Mouse (Mus musculus): ENCODE data around the gene Daam2.
A peak's percentile ranks its signal among the peaks of the same experiment; 100 is the strongest.

Daam2 gene

DNA sequence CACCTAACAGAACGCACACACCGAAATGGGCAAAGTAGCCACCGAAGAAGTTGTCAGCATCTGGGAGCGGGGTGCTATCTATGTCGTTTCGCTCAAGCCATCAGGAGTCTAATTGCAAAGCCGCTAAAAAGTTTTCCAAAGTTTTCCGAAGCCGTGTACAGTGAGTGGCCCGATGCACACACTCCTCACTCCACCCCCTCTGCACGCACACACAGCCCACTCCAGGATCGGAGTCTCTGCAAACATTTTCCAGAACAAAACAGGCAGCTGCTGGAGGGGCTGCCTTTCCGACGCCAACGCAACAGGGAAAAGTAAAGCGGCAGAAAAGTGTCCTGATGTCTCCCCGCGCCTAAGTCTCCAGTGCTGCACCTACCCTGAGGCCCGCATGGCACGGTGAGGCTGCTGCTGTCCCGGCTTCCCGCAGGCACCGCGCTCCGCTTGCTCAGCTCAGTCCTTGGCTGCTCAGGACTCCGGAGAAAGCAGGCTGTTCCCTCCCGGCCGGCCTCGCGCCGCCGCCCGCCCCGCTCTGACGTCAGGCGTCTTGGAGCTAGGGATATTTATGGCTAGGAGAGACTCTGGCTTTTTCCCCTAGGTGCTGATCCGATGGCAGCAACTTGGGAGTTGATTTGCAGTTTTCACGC is at the start of gene Daam2:
Daam2 (minus strand) TSS at position 514 of the 641 bp plus-strand sequence.
- peak; percentile 87 for DNase-seq (ENCODE audit: low read depth)

DNA sequence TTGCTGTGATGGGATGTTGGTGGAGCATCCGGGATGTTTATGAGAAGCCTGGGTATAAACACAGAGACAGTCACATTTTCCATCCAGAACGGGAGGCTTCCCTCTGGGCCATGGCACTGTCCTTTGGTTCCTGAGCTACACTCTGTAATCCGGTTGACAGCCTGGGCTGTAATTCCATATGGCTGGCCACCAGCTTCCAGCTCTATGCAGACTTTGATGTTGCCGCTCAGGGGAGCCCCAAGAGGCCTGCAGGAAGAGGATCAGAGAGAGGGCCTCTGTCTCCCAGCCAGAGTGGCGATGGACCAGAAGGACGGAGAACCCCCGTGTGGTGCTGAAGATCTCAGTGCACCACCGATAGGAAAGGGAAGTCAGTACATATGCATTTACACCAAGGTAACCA is 46.2 kb upstream of the Daam2 start:
- DNase-seq (ENCODE audit: low read depth) = no peak

DNA sequence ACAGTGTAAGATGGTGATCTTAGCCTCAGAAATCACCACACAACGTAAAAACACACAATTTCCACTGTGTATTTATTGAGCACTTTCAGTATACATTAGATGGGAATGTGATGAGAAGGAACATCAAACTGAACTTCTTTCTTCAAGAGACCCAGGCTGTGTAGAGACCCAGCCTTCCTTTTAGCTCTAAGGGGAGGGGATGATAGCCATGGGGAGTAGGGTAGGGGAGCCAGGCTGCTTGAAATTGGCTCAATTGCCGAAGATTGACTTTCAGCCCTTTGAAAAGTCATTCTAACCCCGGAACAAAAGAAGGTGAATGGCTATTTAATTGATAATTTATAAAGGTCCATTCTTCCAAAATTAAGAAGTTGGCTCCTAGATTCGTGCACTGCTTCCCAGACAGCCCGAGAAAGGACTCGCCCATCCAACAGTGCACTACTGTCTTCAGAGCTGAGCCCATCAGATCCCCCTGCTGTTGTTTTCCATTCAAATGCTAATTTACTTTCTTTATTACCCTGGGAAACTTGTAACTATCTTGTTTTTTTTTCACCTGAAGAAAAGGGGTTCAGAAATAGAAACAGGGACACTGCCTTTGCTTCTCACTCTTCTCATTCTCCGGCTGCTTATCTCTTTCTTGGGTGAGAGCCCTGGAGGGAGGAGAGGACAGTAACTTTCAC is 43.3 kb upstream of the Daam2 start:
- no peak for DNase-seq (ENCODE audit: low read depth)

DNA sequence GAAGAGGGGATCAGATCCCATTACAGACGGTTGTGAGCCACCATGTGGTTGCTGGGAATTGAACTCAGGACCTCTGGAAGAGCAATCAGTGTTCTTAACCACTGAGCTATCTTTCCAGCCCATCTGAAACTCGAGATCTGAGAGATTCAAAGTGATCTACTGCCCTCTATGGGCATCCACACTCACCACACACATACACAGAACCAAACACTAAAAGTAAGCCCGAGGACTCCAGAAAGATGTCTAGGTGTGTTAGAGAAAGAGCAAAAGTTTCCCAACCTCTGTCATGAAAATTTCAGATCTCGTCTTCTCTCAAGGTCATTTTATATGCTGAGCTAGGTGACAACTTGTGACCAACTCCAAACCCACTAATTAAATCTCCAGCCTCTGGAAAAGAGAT is 41.3 kb upstream of the Daam2 start:
- no peak for DNase-seq (ENCODE audit: low read depth)

DNA sequence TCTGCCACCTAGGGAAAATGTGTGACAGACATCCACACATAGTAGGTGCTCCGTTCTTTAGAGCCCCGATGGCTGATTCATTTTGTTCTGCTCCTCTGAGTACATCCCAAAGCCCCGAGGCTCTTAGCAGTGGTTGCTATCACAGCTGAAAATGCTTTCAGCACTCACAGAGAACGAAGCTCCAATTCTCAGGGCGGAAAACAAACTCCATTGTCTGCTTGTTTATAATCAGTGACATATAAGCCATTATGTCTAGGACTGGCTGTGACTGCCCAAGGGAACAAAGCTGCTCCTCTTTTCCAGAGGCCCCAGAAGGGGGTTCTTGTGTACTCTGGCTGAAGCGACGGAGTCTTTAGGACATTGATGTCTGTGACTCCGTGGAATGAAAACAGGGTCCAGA is 25.9 kb upstream of the Daam2 start:
- DNase-seq (ENCODE audit: low read depth) = no peak

DNA sequence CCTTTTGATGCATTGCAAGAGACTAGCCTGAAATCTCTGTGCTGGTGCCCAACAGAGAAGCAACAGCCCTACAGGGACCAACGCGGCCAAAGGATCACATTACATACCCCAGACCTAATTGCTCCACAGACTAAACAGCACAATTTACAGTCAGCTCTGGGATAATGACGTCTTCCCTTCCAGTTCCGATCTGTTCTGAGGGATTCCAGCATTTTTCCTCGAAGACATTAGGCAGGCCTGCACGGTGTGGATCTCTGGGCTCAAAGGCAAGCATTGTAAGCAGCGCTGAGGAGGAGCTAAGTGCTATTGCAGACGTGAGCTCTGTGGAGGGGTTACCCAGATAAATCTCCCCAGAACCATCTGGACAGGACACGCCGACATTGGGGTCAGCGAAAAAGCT is 18.3 kb upstream of the Daam2 start:
- no peak for DNase-seq (ENCODE audit: low read depth)

DNA sequence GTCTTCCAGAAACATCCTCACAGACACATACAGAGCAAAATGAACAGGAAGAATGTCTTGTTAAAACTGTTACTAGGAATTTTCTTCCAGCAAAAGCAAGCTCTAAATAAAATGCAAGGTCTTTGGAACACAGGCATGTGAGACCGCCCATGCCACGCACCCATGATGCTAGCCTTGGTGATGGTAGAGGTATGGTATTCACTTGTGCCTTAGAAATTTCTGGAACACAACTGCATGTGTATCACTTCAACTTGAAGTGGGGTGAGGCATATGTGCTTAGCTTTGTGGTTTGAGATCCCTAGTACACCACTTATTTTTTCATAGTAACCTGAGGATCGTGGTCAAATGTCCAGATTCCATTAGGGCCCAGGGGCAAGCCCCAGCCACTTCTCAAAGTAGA is 13.2 kb upstream of the Daam2 start:
- no peak for DNase-seq (ENCODE audit: low read depth)

DNA sequence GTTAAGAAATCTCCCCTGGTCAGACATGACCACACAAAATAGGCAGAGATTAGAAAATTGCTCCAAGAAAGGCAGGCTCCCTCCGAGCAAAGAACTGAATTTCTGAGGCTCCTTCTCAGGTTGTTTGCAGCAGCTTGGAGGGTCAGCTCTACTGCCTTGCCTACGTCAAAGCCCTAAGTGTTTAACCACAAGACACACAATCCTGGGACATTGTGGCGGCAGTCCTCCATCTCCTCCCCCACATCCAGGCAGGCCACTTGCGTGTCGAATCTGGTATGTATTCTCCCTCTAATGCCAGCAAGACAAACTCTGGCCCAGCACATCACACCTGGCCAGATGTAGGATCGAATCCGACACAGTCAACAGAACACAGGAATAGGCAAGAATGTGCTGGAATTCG is 4.6 kb upstream of the Daam2 start:
- no peak for DNase-seq (ENCODE audit: low read depth)

DNA sequence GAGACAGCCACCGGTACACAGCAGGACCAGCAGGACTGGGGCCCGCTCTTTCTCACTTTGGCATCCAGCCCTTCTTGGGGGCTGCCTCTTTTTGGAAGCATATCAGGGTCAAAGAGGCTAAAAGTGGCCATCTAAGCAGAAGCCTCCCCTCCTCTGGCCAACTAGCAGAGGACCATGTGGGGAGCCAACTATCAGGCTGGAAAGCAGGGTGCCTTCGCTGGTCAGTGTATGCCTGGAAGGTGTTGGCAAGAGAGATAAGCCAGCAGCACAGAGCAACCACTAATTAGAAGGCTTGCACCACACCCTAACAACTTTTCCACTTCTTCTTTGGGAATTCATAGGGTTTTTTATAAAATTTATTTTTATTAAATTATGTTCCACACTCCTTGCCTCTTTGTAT is 346 bp upstream of the Daam2 start:
- no peak for DNase-seq (ENCODE audit: low read depth)

DNA sequence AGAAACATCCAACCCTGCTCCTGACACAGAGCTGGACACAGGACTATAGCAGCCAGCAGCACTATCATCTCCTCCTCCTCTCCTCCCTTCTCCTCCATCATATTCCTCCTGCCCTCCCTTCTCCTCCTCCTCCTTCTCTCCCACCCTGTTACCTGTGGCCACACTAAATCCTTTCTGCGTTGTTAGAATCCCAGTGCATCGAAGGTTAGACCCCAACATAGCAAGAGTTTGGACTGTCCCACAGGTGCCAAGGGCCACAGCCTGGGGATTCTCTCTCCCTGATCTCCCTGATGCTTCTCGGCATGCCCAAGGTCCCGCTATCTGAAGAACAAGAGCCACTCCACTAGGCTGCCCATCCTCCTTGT is 745 bp downstream of the Daam2 start:
- no peak for DNase-seq (ENCODE audit: low read depth)

DNA sequence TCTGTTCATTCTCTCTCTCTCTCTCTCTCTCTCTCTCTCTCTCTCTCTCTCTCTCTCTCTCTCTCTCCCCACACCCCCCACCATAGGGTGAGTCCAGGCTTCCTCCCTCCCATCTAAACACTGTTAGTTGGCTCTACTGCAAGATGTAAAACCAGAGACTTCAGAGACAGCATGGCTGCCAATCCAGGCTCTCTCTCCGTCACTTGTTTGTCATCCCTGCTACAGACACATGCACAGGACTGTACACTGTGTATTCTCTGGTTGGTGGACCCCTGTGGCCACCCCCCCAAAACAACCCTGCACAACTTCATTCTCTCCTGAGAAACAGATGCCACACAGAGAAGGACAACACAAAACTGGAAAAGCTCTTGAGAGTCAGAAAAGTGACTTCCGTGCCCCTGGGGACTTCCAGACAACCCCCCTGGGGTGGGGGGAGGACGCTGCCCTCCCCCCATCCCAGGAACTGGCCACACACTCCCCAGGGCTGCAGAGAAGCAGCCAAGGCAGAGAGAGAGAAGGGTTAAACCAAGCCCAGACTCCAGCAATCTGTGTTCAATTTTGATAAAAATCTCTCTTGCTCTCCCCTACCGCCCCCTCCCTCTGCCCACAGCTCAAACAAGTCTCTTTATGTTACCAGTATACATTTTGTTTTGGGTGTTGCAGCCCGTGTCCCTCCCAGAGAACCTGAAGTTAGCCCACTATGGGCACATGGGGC is 1.3 kb downstream of the Daam2 start:
- DNase-seq (ENCODE audit: low read depth) = peak; percentile 61

DNA sequence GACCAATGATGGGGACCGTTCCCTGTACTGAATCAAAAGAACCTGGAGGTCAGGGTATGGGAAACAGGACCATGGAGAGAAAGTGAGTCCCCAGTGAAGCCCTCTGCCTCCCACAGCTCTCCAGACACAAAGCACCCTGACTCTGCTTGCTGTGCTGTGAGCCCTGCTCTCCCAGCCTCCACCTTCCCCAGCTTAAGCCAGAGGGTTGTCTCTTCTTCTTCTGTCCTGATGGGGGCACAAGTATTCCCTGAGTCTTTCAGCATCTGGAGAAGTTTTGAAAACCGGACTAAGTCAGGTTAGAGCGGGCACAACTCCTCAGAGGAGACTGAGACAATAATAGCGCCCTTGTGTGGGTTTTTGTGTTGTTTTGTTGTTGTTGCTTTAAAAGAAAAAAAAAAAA is 2.2 kb downstream of the Daam2 start:
- DNase-seq (ENCODE audit: low read depth) = peak; percentile 69

DNA sequence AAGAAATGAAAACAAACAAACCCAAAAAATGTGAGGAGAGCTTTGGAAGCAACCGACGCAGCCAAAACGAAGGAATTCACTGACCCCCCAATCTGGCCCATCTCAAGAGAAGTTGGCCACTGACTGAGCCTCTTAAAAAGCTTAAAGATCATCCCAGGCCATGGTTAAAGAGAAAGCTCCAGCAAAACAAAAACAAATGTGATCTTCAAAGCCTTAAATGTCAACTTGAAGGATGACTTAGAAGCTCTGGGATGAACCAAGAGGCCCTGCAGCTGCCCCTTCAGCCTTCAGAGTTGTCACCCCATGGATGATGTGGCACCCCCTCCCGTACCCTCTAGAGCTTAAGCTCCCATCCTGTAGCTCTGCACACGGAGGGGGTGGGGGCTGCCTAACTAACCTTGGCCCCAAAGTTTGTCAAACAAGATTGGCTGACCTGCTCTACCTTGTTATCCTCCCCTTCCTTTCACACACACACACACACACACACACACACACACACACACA is 4.3 kb downstream of the Daam2 start:
- no peak for DNase-seq (ENCODE audit: low read depth)

DNA sequence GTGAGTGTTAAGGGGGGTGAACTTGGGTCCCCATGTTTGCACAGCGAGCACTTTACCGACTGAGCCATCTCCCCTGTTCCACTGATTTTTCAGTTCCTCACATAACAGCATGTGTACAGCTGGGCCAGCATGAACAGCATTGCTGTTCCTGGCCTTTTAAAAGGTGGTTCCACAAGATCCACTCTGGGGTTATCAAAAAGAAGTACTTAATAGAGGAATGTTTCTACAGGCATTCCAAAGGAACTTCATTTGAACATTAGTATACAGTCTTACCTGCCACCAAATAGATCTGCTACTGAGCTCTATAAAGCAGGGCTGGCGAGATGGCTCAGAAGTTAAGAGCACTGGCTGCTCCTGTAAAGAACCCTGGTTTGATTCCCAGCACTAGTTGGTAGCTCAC is 8.0 kb downstream of the Daam2 start:
- no peak for DNase-seq (ENCODE audit: low read depth)

DNA sequence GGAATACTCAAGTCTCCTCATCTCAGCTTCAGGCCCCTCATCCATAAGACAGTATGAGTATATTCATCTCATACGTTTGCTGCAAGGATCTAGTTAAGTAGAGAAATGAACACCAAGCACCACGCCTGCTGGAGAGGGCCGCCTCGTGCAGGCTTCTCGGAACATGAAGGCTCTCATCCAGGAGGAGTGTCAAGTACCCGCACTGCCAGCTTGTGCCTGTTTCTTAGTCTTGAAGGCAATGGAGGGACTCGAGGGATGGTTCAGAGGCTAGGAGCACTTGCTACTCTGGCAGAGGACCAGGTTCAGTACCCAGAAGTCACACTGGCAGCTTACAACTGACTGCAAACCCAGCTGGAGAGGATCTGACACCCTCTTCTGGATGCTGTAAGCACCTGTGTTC is 12.2 kb downstream of the Daam2 start:
- no peak for DNase-seq (ENCODE audit: low read depth)

DNA sequence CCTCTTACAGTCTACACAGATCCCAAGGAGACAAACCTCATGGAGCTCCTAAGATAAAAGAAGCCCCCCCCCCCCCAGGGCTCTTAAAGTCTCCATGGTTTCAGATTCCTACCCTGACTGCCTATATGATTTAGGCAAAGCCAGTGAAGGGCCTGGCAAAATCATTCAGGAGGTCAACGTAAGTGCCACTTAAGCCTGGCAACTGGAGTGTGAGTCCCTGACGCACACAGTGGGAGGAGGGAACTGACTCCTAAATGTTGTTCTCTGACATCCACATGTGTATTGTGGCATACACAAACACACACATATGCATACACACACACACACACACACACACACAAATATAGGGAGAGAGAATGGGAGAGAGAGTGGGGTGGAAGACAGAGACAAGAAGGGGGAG is 12.7 kb downstream of the Daam2 start:
- no peak for DNase-seq (ENCODE audit: low read depth)

DNA sequence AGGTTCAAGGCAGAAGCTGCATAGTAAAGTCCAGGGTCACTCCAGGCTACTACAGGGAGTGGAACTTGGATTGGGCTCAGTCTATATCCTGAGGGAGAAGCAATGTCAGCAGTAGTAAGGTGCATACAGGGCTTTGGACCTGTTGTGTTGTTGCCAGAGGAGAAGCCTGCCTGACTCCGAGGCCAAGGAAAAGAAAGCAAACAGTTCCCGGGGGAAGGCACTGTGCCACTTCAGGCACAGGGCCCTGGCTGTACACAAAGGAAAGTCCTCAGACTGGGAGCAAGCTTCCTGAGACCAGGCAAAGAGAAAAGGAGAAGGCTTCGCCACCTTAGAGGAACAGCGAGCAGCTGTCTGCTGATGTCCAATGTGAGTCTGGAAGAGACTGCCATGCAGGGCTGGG is 18.1 kb downstream of the Daam2 start:
- no peak for DNase-seq (ENCODE audit: low read depth)

DNA sequence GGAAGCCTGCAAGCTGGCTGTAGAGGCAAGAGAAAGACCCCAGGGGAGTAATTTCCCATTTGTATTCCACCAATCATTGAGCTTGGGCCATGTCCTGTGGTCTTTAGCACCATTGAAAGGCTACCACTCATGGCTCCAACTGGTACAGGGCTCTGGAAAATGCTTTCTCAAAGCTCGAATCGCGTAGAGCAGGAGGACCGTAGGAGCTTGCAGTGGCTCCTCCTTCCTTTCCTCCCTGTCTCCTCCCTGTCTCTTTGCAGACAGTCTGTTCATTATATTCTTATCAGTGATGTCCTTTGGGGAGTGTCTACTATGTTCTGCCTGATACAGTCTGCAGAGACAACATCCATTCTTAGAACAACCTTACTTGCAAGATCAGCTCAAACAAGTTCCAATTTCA is 18.7 kb downstream of the Daam2 start:
- DNase-seq (ENCODE audit: low read depth) = no peak

DNA sequence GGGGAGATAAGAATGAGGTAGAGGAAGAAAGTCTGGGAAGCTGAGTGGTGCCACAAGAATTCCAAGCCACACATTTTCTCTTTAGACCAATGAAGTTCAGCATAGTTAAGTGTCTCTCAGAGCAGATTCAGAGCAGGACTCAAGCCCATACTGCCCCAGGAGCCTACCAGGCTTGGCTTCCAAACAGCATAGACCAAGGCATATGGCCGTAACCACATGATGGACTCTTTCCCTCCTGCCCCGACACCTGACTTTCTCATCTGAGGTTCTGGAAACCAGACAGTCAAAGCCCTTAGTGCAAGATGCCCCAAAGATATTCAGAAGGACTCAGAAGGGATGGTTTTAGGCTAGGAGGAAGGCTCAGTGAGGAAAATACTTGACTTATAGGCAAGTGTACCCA is 19.6 kb downstream of the Daam2 start:
- DNase-seq (ENCODE audit: low read depth) = no peak

DNA sequence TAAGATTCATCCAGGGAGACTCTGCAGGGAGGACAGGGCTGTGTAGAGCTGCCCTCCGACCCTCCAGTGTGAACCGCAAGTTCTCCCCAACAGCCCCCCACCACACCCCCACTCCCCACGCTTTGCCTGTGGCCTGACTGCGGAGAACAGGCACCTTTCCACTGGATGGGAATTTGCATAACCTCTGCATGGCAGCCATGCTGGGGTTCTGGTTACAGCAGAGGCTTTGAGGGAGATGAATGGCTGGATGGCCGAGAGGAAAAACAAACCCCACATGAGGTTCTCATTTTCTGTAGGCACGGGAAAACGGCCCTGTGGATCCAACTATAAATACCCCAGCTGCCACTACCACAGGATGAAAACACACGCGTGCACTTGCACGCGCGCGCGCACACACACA is 23.4 kb downstream of the Daam2 start:
- no peak for DNase-seq (ENCODE audit: low read depth)

DNA sequence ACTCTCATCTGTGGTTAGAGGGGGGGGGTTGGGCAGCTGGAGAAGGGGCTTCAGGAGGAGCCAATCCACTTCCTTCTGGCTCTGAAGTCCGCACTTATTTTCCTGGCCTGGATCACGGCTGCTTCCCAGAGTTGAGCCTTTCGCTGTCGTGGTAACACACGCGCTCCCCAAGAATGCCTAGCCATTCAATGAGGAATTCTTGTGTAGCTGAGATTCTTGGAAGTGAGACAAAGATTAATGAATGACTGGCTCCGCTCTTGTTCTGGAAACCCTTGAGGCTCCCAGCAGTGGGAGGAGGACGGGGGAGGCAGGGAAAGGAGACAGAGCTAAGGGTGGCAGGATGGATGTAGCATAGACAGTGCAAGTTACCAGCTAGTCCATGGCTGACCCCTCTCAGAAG is 24.9 kb downstream of the Daam2 start:
- peak; percentile 92 for DNase-seq (ENCODE audit: low read depth)

DNA sequence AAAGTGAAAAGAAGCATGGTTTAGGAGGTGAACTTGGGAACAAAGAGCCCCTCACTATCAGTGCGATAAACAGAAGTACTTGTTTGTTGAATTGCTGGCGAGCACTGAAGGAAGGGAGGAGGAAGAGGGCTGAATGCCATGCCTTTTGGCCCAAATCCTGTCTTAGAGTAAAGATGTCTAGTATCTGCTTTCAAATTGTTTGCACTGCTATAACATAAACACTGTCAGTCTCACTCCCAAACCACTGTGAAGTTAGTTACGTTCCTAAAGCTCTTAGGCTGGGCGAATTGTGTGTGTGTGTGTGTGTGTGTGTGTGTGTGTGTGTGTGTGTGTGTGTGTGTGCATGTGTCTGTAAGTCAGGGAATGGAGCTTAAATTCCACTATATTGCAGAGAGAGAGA is 28.6 kb downstream of the Daam2 start:
- peak; percentile 45 for DNase-seq (ENCODE audit: low read depth)

DNA sequence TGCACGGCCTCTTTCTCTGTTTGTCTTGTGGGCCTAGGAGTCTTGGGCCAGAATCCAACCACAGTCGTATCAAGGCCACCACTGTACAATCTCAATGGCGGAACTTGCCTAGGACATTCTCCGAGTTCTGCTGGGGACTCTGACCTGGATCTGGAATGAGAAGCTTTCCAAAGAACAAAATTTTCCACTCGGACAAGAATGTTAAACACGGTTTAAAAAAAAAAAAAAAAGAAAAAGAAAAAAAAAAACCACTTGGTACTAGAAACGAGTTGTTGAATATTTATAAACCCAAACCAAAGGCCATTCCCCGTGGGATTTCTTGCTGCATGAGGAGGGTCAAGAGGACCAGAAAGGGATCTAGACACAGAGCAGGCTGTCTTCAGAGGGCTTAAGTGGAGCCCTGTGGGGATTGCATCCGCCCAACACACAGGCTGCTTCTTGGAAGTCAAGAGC is 29.9 kb downstream of the Daam2 start:
- DNase-seq (ENCODE audit: low read depth) = no peak

Measured in NIH3T3 (cell line).